Mouse (Mus musculus) adrenal gland, postnatal 4 days (tissue): ENCODE measurements around the gene Aip. TPM values are rescaled to one million over a fixed set of nuclear protein-coding genes. Genes with fewer than 3 reads are reported as not detected.
"Not testable (repeated sequence)": the region's sequence is repeated elsewhere in the genome, so short reads cannot be mapped to it uniquely, and the experiment has no call there.

Source experiments
- DNase-seq, 2 experiments: peaks; one replicate each; pipeline ENCODE4 v3.0.0; 2021 to 2022; ENCODE audit warnings: low spot score in 2 of 2, mixed read lengths in 2 of 2
- total RNA-seq, 2 experiments: library from RNA; stranded (reverse); gene quantifications; 2 replicates each; pipeline ENCODE4 v1.2.3; 2021

Gene Aip
- total RNA-seq, 2 experiments from 2014 or later: 86.1 to 88.5 TPM

DNA sequence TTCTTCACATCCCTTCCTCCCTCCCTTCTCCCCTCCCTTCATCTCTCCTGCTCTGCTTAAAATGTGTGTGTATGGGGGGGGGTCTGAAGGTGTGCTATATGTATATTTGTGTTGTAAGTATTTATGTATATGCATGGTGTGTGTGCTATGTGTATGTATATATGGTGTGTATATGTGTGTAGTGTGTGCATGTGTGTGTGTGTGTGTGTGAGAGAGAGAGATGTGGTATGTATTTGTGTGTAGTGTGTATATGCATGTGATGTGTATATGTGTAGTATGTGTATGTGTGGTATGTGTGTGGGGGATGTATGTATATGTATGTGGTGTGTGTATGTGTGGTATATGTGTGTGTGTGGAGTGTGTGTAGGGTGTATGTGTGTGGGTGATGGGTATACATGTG is 58.8 kb downstream of the Aip start:
- DNase-seq: no peak

GRCm38 (mm10) chr19:4066280-4066679 is 59.4 kb downstream of the Aip start:
- no peak for DNase-seq

- not testable (repeated sequence) for DNase-seq
These were observed 61.2 kb downstream of the Aip start for GRCm38 (mm10) chr19:4064501-4064900.

Other genes starting within 250 kb of the Aip start
- gene Tcirg1, start 218.7 kb downstream of the Aip start, total RNA-seq: 10 to 100 TPM; 80.5 to 91.9 TPM
- gene Ndufs8, start 213.1 kb downstream of the Aip start, total RNA-seq: 100 to 1,000 TPM; 205 to 212 TPM
- gene Aldh3b1, start 196.1 kb downstream of the Aip start, total RNA-seq: 100 to 1,000 TPM; 117 to 121 TPM
- 10 to 100 TPM; 53.9 to 60.7 TPM for gene Unc93b1, start 190.7 kb downstream of the Aip start, total RNA-seq
- under 1 TPM; 0.67 to 0.87 TPM for gene Aldh3b3, start 167.2 kb downstream of the Aip start, total RNA-seq
- 1 to 10 TPM; 7.5 to 8.4 TPM for gene Aldh3b2, start 153.5 kb downstream of the Aip start, total RNA-seq
- 10 to 100 TPM; 32.3 to 36.8 TPM for gene Acy3, start 139.3 kb downstream of the Aip start, total RNA-seq
- under 1 TPM in 1 of 2 experiments, not detected in 1; 0.34 TPM for gene Tbx10, start 133.1 kb downstream of the Aip start, total RNA-seq
- gene Nudt8, start 125.3 kb downstream of the Aip start, total RNA-seq: 10 to 100 TPM; 21.7 to 21.9 TPM
- 1 to 10 TPM; 1.7 to 1.8 TPM for gene Gm49405, start 125.2 kb downstream of the Aip start, total RNA-seq
- gene Doc2g, start 122.5 kb downstream of the Aip start, total RNA-seq: 1 to 10 TPM; 2.4 to 2.6 TPM
- gene Ndufv1, start 113.1 kb downstream of the Aip start, total RNA-seq: 100 to 1,000 TPM; 253 to 283 TPM
- gene Gstp1, start 87.9 kb downstream of the Aip start, total RNA-seq: 100 to 1,000 TPM; 258 to 283 TPM
- 10 to 100 TPM; 52.6 to 68.8 TPM for gene Gstp2, start 79.8 kb downstream of the Aip start, total RNA-seq
- gene Gstp3, start 66.3 kb downstream of the Aip start, total RNA-seq: 10 to 100 TPM in 1 of 2 experiments, 1 to 10 TPM in 1; 1.9 to 37.5 TPM
- gene Cabp2, start 44.3 kb downstream of the Aip start, total RNA-seq: 1 to 10 TPM in 1 of 2 experiments, not detected in 1; 1.2 TPM
- gene Cdk2ap2, start 28.7 kb downstream of the Aip start, total RNA-seq: 10 to 100 TPM; 45.8 to 47.3 TPM
- 10 to 100 TPM; 51.6 to 65.0 TPM for gene Pitpnm1, start 25.9 kb downstream of the Aip start, total RNA-seq
- under 1 TPM; 0.08 to 0.14 TPM for gene Gpr152, start 13.9 kb upstream of the Aip start, total RNA-seq
- gene Cabp4, start 18.2 kb upstream of the Aip start, total RNA-seq: under 1 TPM in 1 of 2 experiments, not detected in 1; 0.20 TPM
- 100 to 1,000 TPM; 192 to 203 TPM for gene Coro1b, start 22.8 kb upstream of the Aip start, total RNA-seq
- gene Ptprcap, start 27.7 kb upstream of the Aip start, total RNA-seq: 1 to 10 TPM; 5.1 to 5.2 TPM
- 10 to 100 TPM; 46.6 to 50.0 TPM for gene Rps6kb2, start 37.5 kb upstream of the Aip start, total RNA-seq
- 1 to 10 TPM; 5.5 to 7.3 TPM for gene Carns1, start 49.6 kb upstream of the Aip start, total RNA-seq
- 1 to 10 TPM; 3.2 to 4.3 TPM for gene Tbc1d10c, start 65.4 kb upstream of the Aip start, total RNA-seq
- gene Ppp1ca, start 66.2 kb upstream of the Aip start, total RNA-seq: 100 to 1,000 TPM; 464 to 467 TPM
- gene Rad9a, start 75.8 kb upstream of the Aip start, total RNA-seq: 10 to 100 TPM; 14.7 to 16.2 TPM
- gene Clcf1, start 88.4 kb upstream of the Aip start, total RNA-seq: 10 to 100 TPM; 10.0 to 10.7 TPM
- not detected for gene AC109138.7, start 88.5 kb upstream of the Aip start, total RNA-seq
- 10 to 100 TPM; 32.7 to 34.3 TPM for gene Pold4, start 106.0 kb upstream of the Aip start, total RNA-seq
- 10 to 100 TPM; 37.6 to 40.9 TPM for gene Ssh3, start 143.3 kb upstream of the Aip start, total RNA-seq
- gene Ankrd13d, start 157.3 kb upstream of the Aip start, total RNA-seq: 1 to 10 TPM; 8.2 to 8.8 TPM
- 10 to 100 TPM; 54.6 to 57.8 TPM for gene Grk2, start 180.4 kb upstream of the Aip start, total RNA-seq